Mouse (Mus musculus) gastrocnemius, postnatal 4 days (tissue): ENCODE results near the gene Nrcam. TPM values are rescaled to one million over a fixed set of nuclear protein-coding genes. Genes with fewer than 3 reads are reported as not detected.

Experiments used
- DNase-seq, 2 experiments: peaks; one replicate each; pipeline ENCODE4 v3.0.0; 2021 to 2022; ENCODE audit warnings: low spot score in 2 of 2, mixed read lengths in 2 of 2
- total RNA-seq, 2 experiments: library from RNA; stranded (reverse); gene quantifications; 2 replicates each; pipeline ENCODE4 v1.2.3; 2021

The Nrcam gene
- total RNA-seq, 2 experiments from 2014 or later = 8.0 to 11.3 TPM

- DNase-seq = no peak
Observed at GRCm38 (mm10) chr12:44357460-44357859, 28.8 kb downstream of the Nrcam start.

GRCm38 (mm10) chr12:44357881-44358280 is 29.2 kb downstream of the Nrcam start:
- no peak for DNase-seq

GRCm38 (mm10) chr12:44371076-44371710 is 42.5 kb downstream of the Nrcam start:
- DNase-seq = no peak

- DNase-seq = no peak
Observed at GRCm38 (mm10) chr12:44375956-44376355, 47.3 kb downstream of the Nrcam start.

- no peak for DNase-seq
Observed at GRCm38 (mm10) chr12:44378431-44379161, 49.9 kb downstream of the Nrcam start.

GRCm38 (mm10) chr12:44380805-44381204 is 52.1 kb downstream of the Nrcam start:
- DNase-seq = no peak

- DNase-seq = no peak
Observed at GRCm38 (mm10) chr12:44386398-44386797, 57.7 kb downstream of the Nrcam start.

- no peak for DNase-seq
Observed at GRCm38 (mm10) chr12:44388220-44388619, 59.5 kb downstream of the Nrcam start.

GRCm38 (mm10) chr12:44390391-44391137 is 61.9 kb downstream of the Nrcam start:
- no peak for DNase-seq

GRCm38 (mm10) chr12:44394901-44395300 is 66.2 kb downstream of the Nrcam start:
- no peak for DNase-seq

GRCm38 (mm10) chr12:44397782-44398181 is 69.1 kb downstream of the Nrcam start:
- no peak for DNase-seq

- DNase-seq = no peak
Observed at GRCm38 (mm10) chr12:44402134-44402533, 73.4 kb downstream of the Nrcam start.

- no peak for DNase-seq
Observed at GRCm38 (mm10) chr12:44403270-44403669, 74.6 kb downstream of the Nrcam start.

- DNase-seq = no peak
Observed at GRCm38 (mm10) chr12:44403731-44404424, 75.2 kb downstream of the Nrcam start.

GRCm38 (mm10) chr12:44409786-44410185 is 81.1 kb downstream of the Nrcam start:
- no peak for DNase-seq

- no peak for DNase-seq
Observed at GRCm38 (mm10) chr12:44411031-44411430, 82.3 kb downstream of the Nrcam start.

- no peak for DNase-seq
Observed at GRCm38 (mm10) chr12:44422154-44422866, 93.6 kb downstream of the Nrcam start.

GRCm38 (mm10) chr12:44422867-44423255 is 94.2 kb downstream of the Nrcam start:
- no peak for DNase-seq

- no peak for DNase-seq
Observed at GRCm38 (mm10) chr12:44424011-44424410, 95.3 kb downstream of the Nrcam start.

GRCm38 (mm10) chr12:44425040-44425439 is 96.4 kb downstream of the Nrcam start:
- no peak for DNase-seq

GRCm38 (mm10) chr12:44430335-44430734 is 101.7 kb downstream of the Nrcam start:
- no peak for DNase-seq
